Mouse (Mus musculus): ENCODE data around the gene Mymx.

Gene Mymx

DNA sequence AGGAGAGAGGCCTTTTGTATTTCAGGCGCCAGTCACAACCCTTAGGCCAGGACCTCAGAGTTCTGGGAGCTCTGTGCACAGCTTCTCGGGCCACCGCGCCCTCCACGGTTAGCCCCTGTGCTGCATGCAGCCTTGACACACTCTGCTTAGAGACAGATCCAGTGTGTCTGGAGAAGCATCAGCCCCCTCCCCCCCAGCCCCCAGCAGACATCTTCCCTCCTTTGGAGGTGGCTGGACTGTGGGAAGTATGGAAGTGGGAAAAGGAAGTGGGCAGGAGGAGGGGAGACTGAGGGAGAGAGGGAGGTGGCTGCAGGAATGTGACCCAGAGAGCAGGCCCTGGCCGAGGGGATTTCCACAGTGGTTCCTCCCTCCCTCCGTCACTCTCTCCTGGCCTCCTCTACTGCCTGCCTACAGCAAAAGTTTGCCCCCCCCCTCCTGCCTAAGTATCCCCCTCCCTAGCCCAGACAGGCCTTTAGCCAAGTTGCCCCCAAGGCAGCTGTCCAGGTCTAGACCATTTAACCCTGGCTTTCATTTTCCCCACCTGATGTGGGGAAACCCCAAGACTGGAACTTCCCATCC, 44.6 kb downstream of the Mymx start:
- no peak for TF ChIP-seq GATA4 (IDR thresholded peaks at IDR 0.05; ENCODE audit: insufficient replicate concordance, low read length)

DNA sequence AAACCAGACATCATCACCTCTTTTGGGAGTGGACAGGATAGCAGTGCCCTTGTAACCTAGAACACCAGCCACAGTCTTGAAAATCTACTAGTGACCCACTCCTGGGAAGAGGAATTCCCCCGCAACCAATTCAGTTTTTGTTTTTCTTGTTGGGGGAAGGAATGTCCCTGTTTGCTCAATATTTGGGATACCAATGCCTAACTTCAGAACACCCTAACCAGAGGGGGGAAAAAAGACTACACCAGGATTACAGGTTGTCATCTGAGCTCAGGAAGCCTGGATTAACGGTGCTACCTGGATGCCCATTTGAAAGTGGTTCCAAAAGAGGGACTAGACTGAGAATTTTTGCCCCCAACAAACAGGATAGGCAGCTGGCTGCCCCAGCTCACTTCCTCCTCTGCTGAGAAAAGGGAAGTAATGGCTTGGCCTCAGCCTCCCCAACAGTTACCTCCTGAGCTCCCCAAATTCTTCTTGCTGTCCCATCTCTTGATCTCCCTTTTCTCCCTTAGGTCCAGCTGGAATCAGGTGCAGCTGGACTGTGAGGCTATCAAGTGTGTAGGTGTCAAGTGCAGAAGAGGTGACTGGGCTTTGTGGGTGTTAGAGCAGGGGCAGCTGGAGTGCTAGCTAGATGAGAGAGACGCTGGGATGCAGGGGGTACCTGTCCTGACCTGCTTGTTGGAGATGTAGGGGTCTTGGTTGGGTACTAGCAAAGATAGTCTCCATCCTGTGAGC, 45.2 kb downstream of the Mymx start:
- no peak for TF ChIP-seq GATA4 (IDR thresholded peaks at IDR 0.05; ENCODE audit: insufficient replicate concordance, low read length)

DNA sequence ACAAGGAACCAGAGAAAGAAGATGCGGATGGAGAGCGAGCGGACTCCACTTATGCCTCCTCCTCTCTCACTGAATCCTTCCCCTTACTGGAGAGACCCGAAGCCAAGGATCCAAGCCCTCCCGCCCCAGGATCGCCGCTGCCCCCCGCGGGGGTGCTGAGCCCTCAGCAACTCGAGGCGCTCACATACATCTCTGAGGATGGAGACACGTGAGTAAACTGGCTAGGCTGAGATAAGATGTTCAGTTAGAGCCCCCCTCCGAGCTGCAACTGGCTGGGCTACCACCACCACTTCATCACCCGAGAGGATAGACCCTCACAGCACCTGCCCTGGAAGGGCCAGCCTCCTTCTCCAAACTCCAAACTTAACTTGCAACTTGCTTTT, 45.8 kb downstream of the Mymx start:
- no peak for TF ChIP-seq GATA4 (IDR thresholded peaks at IDR 0.05; ENCODE audit: insufficient replicate concordance, low read length)

DNA sequence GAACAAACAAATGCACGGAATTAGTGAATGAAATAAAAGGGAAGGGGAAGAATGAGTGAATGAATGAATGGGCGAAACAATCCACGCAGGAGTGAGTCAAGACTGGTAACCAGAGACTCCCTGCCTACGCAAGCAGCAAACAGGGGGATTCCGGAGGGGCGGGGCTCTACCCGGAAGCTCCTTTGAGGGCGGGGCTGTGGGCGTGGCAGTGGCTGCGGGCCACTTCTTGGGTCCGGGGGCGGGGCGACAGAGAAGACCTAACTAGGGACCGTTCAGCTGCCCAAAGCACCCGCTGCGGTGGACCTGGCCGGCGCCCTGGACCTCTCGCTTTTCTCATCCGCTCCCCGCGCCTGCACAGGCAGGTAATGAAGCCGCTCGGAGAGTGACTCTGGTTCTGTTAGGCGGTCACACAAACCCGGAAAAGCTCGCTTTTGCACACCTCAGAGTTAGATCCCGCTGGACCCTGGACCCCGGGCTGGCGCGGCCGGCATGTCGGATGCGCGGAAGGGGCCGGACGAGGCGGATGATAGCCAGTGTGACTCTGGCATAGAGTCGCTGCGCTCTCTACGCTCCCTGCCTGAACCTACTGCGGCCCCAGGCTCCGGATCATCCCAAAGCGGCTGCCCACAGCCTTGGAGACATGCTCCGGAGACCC, 46.3 kb downstream of the Mymx start, which contains the start of gene Nfkbie:
Nfkbie (plus strand) TSS at position 252 of the 655 bp plus-strand sequence.
- TF ChIP-seq GATA4 (IDR thresholded peaks at IDR 0.05; ENCODE audit: insufficient replicate concordance, low read length), result no peak; the same call in 1 of the 2 replicates

DNA sequence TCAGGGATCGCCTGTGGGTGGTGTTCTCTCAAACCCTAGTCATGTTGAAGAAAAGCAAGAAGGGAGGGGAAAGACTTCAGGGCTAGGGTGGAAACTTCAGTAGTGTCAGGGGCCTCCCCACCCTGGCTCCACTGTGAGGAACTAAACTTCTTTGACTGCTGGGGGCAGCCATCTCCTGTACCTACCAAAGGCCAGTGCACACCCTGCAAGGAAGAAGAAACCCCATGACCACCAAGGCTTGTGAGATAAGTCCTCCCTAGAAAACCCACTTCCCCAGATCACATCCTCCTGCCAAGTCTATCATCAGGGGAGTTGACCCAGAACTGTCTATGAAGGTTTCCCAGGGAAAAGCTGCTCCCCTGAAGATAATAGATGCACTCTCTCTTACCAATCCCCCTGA, 47.5 kb downstream of the Mymx start:
- TF ChIP-seq GATA4 (IDR thresholded peaks at IDR 0.05; ENCODE audit: insufficient replicate concordance, low read length), result no peak

DNA sequence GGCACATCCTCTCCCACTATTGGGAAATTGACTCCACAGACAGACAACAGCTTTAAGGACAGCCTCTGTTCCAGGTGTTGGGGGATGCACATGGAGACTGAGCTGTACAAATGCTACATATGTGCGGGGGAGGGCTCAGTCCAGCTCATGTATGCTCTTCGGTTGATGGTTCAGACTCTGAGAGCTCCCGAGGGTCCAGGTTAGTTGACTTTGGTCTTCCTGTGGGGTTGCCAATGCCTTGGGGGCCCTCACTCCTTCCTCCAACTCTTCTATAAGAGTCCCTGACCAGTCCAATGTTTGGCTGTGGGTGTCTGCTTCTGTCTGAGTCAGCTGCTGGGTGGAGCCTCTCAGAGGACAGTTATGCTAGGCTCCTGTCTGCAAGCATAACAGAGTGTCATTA, 48.8 kb downstream of the Mymx start:
- no peak for TF ChIP-seq GATA4 (IDR thresholded peaks at IDR 0.05; ENCODE audit: insufficient replicate concordance, low read length)

DNA sequence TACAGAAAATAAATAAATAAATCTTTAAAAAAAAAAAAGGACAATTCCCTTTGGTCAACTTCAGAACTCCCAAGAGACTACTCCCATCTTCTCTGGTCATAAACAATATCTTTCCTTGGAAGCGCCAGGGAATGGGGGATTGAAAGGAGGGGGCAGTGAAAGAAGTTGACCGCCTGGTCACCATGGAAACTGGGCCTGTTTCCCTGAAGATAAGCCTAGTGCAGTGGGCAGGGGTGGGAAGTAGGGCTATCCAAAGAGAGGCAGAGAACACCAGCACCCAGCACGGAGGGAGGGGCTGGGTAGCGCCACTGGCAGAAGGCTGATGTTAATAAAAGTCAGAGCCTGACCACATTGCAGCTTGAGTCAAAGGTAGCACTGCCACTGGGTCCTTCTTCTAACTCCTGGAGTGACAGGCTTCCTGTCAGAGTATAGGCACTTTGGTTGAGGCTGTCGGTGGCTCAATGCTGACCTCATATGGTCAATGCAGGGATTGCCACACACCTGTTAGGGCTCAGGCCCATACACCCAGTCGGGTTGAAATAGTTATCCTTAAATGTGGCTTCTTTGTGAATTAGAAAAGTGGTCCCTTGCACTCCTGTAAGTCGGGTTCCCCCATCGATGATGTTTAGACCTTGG, 50.0 kb downstream of the Mymx start:
- no peak for TF ChIP-seq GATA4 (IDR thresholded peaks at IDR 0.05; ENCODE audit: insufficient replicate concordance, low read length)

DNA sequence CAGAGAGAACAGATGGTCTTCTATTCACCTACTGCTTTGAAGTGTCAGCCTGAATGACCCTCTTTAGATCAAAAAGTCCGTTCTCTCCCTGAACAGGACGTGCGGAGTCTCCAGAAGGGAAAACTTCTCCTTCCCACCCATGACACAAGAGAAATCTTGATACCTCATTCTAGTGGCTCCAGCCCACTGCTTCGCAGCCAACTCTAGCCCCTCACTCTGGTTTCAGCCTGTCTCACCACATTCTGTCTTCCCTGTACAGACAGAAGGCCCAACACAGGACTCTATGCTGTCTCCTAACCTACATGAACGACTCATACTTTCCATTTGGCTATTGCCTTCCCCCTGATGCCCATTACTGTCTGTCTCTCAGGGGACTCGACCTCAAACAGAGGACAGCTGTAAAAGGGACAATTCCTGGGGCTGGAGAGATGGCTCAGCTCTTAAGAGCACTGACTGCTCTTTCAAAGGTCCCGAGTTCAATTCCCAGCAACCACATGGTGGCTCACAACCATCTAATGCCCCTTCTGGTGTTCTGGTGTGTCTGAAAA, 50.6 kb downstream of the Mymx start:
- no peak for TF ChIP-seq GATA4 (IDR thresholded peaks at IDR 0.05; ENCODE audit: insufficient replicate concordance, low read length)

Data from liver, adult (tissue).